Mouse (Mus musculus) heart, embryonic 12.5 days (tissue): ENCODE data around the gene Spag6. TPM values are rescaled to one million over a fixed set of nuclear protein-coding genes. Genes with fewer than 3 reads are reported as not detected.

Experiments
- ATAC-seq: fragments of 200-750 bp; cut with Nextera tagmentation; 2 replicates; pipeline ENCODE4 v1.8.0; 2017; ENCODE audit warnings: moderate TSS enrichment, moderate library complexity; ENCODE audit not compliant: insufficient number of reproducible peaks, low FRiP score
- H3K27ac ChIP-seq: fragments of 300-500 bp; sonication (generic); 2 replicates; pipeline ENCODE4 v1.5.1; 2016; ENCODE audit warnings: mild to moderate bottlenecking, moderate library complexity; ENCODE audit not compliant: poor library complexity, severe bottlenecking
- H3K27me3 ChIP-seq: fragments of 300-500 bp; sonication (generic); replicated peaks from 2 replicates; pipeline ENCODE4 v1.6.1; 2016; ENCODE audit warnings: mild to moderate bottlenecking, moderate library complexity
- H3K36me3 ChIP-seq: fragments of 300-500 bp; sonication (generic); 2 replicates; pipeline ENCODE4 v1.6.1; 2016; ENCODE audit warnings: mild to moderate bottlenecking, moderate library complexity
- H3K4me1 ChIP-seq: fragments of 300-500 bp; sonication (generic); replicated peaks from 2 replicates; pipeline ENCODE4 v1.6.1; 2016; ENCODE audit warnings: mild to moderate bottlenecking
- H3K4me2 ChIP-seq: fragments of 300-500 bp; sonication (generic); 2 replicates; pipeline ENCODE4 v1.6.1; 2016; ENCODE audit warnings: mild to moderate bottlenecking, moderate library complexity
- H3K4me3 ChIP-seq: fragments of 300-500 bp; sonication (generic); 2 replicates; pipeline ENCODE4 v1.5.1; 2016; ENCODE audit warnings: mild to moderate bottlenecking
- H3K9ac ChIP-seq: fragments of 300-500 bp; sonication (generic); 2 replicates; pipeline ENCODE4 v1.6.1; 2016; ENCODE audit warnings: mild to moderate bottlenecking, moderate library complexity
- H3K9me3 ChIP-seq: fragments of 300-500 bp; sonication (generic); replicated peaks from 2 replicates; pipeline ENCODE4 v1.6.1; 2016; ENCODE audit warnings: mild to moderate bottlenecking, moderate library complexity
- WGBS: fragments of 180-500 bp; shearing (Covaris S2); methylation state at CpG from one replicate; pipeline ENCODE4 v1.1.7; 2016; 5-methylcytosine and 5-hydroxymethylcytosine counted together
- polyA plus RNA-seq: library from polyadenylated mRNA; unstranded; fragments of >200 nt; fragmentation: Nextera tagmentation; extraction: Ambion mirVana; gene quantifications from 2 replicates; pipeline ENCODE4 v1.2.1, GENCODE M21; 2016

The Spag6 gene
- polyA plus RNA-seq, 1 experiment from 2014 or later, result 0.14 TPM

DNA sequence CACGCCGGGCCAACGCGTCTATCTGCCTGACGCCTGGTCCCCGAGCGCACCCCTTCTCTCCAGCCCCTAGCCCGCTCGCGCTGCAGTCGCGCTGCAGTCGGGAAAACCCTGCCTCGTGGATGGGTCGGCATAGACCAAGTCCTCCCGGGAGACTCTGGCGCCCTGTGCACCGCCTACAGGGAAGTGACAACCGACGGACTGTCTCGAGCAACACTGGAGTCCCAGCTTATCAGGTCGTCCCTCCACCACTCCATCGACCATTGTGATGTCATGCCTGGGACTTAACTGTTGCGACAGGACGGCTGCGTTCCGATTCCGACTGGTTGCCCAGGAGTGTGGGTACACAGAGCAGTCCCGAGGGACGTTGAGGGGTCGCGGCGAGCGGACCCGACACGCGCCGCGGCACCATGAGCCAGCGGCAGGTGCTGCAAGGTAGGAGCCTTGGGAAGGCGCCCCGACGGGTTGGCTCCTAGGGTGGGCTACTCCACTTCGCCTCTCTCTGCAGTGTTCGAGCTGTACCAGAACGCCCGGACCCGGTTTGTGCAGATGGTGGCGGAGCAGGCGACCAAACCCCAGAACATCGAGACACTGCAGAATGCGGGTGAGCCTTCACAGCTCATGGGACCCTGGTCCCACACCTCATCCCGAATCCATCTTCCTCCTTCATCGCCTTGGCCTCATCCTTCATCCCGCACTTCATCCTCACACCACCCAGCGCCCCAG, 5.0 kb downstream of the Spag6 start:
- no peak for ATAC-seq
- H3K9me3 ChIP-seq, result no peaks in the 10 kb centered on the region
- H3K9ac ChIP-seq, result no peak overlapping the region
- peak overlapping the region; percentile 40 for H3K4me3 ChIP-seq
- under 1% methylated on average over 56 of the region's 56 CpGs for WGBS
- peaks cover 49% of the 10 kb centered on the region for H3K27me3 ChIP-seq
- peak overlapping the region; percentile 64 for H3K4me2 ChIP-seq
- no peak overlapping the region for H3K27ac ChIP-seq
- H3K36me3 ChIP-seq, result no peaks in the 10 kb centered on the region
- peaks cover 15% of the 10 kb centered on the region for H3K4me1 ChIP-seq

DNA sequence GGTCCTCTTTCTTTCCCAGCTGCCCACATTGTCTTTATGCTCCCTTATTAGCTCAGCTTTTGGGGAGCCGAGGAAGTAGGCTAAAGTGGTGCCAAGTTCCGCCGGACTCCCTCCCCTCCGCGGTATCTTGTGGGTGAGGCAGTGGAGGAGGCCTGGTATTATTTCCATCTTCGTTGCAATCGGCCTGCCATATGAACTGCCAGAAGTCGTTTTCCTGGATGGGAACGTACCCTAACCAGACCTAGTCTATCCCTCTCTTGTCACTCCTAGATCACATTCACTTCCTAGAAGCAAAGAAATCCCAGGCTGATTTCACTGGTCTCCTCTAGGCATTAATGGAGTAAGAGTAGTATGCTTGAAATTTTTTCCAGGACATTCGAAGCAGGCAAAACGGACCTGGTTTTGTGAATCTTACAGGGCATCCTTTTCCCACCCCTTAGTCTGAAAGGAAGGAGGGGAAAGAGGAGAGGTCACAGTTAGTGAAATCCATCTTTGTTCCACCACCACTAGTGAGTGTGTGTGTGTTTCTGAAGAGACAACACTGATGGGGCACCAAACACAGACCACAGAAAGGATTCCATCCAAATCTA, 5.7 kb downstream of the Spag6 start:
- 0 out of 2 replicates have a peak overlapping the region, but pooled peaks have one; percentile 40 for H3K4me3 ChIP-seq
- no peaks in the 10 kb centered on the region for H3K36me3 ChIP-seq
- peaks cover 15% of the 10 kb centered on the region for H3K4me1 ChIP-seq
- H3K9me3 ChIP-seq, result no peaks in the 10 kb centered on the region
- 1% methylated on average over 11 of the region's 11 CpGs for WGBS
- H3K27ac ChIP-seq, result no peak overlapping the region
- H3K4me2 ChIP-seq, result peak overlapping the region; percentile 64; the same call in 1 of the 2 replicates
- H3K9ac ChIP-seq, result no peak overlapping the region
- peaks cover 53% of the 10 kb centered on the region for H3K27me3 ChIP-seq
- ATAC-seq, result no peak

DNA sequence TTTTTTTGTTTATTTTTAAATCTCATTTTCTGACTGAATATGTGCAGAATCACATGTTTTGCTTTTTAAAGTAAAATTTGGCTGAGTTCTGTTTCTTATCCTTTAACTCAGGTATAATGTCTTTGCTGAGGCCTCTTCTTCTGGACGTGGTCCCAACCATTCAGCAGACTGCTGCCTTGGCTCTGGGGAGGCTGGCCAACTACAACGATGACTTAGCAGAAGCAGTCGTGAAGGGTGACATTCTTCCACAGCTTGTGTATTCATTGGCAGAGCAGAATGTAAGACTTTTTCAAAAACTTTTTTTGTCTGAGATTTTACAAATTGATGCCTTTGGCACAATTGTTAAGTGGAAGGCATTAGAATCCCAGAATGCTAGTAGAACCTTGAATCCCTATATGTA, 16.5 kb downstream of the Spag6 start:
- no peaks in the 10 kb centered on the region for H3K9me3 ChIP-seq
- H3K4me2 ChIP-seq, result no peak overlapping the region
- H3K36me3 ChIP-seq, result no peaks in the 10 kb centered on the region
- WGBS, result 61% methylated on average over 3 of the region's 3 CpGs
- peaks cover 9% of the 10 kb centered on the region for H3K27me3 ChIP-seq
- no peaks in the 10 kb centered on the region for H3K4me1 ChIP-seq
- H3K4me3 ChIP-seq, result no peak overlapping the region
- H3K9ac ChIP-seq, result no peak overlapping the region
- H3K27ac ChIP-seq, result no peak overlapping the region
- ATAC-seq, result no peak

DNA sequence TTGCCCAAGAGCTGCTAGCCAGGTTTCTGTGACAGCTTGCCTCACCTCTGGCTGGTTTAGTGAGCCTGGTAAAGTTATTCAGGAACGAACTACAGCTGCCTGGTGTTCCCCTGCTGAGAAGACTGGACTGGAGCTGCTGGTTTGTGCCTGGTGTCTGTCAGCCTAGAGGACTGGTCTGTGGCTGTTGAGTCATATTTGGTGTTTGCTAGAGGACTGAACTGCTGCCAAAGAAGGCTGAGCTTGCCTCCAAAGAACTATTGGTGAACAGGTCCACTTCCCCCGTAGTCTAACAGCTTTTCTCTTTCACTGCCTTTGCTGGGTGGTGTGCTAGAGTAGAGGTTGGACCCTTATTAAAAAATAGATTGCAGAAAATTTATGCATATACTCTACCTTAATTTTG, 19.2 kb downstream of the Spag6 start:
- 59% methylated on average over 2 of the region's 2 CpGs for WGBS
- Histone ChIP-seq H3K27ac (no peak overlapping the region), H3K4me2 (no peak overlapping the region), H3K9me3 (no peaks in the 10 kb centered on the region), H3K36me3 (no peaks in the 10 kb centered on the region), H3K27me3 (0 out of 2 replicates have a peak, but pooled peaks cover 4% of the 10 kb centered on the region), H3K9ac (no peak overlapping the region), H3K4me1 (no peaks in the 10 kb centered on the region), H3K4me3 (no peak overlapping the region)
- ATAC-seq, result no peak

DNA sequence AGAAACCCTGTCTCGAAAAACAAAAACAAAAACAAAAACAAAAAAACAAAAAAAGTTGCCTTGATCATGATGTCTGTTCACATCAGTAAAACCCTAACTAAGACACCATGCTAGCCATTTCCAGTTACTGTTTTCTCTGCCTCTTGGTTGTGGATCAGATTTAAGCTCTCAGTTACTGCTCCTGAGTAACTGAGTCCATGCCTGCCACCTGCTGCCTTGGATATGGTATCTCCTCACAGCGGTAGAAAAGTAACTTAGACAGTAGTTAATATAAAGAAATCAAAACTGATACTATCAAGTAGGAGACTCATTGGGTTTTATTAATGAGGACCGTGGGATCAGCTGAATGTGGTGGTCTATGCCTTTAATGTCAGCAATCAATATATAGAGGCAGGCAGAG, 20.5 kb downstream of the Spag6 start:
- WGBS, result 76% methylated on average over 3 of the region's 3 CpGs
- Histone ChIP-seq H3K36me3 (no peaks in the 10 kb centered on the region), H3K4me2 (no peak overlapping the region), H3K27me3 (0 out of 2 replicates have a peak, but pooled peaks cover 4% of the 10 kb centered on the region), H3K4me3 (no peak overlapping the region), H3K4me1 (no peaks in the 10 kb centered on the region), H3K27ac (no peak overlapping the region), H3K9me3 (no peaks in the 10 kb centered on the region), H3K9ac (no peak overlapping the region)
- no peak for ATAC-seq

DNA sequence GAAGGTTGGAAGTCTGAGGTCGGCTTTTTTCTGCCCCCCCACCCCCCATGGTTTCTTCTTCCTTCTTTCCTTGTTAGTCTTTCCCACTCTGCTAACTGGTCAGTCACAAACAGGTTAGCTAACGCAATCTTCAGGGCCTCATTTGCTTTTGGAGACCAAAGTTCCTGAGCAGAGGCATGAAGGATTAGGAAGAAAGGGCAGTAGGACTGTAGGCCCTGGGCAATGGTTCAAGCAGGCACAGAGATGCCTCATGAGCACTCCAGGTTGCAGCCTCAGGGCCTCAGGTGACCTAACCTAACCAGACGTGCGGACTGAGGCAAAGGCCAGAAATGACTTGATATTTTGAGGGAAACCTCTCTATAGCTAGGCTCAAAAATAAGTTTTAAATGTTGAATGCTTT, 24.7 kb downstream of the Spag6 start:
- 81% methylated on average over 4 of the region's 4 CpGs for WGBS
- H3K36me3 ChIP-seq, result no peaks in the 10 kb centered on the region
- H3K27ac ChIP-seq, result no peak overlapping the region
- no peaks in the 10 kb centered on the region for H3K27me3 ChIP-seq
- H3K9ac ChIP-seq, result no peak overlapping the region
- no peak for ATAC-seq
- H3K9me3 ChIP-seq, result no peaks in the 10 kb centered on the region
- H3K4me2 ChIP-seq, result no peak overlapping the region
- H3K4me3 ChIP-seq, result no peak overlapping the region
- H3K4me1 ChIP-seq, result no peaks in the 10 kb centered on the region

DNA sequence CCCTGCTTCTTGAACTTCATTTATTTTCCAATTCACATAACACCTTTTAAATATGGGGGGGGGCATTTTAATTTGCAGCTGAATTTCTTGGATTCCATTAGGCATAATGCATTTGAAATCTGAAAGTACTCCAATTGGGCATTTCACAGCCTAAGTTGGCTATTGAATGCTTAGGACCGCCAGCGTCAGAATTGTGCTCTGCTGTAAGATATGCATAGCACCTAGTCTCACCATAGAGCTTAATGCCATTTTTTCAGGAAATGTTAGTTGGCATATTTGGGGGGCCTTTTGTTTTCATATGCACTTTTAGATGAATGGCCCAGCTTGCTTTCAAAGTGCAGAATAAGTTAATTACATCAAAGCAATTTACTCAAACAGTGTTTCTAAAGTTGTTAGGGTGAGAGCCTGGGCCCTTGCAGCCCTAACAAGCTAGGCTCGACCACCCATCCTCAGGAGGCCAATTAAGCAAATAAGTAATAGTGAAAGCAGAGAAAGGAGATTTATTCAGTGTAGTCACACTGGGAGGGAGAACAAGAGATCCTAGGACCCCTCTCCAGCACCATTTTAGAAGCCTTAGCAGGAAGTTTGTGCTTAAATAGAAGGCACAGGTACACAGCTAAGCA, 28.5 kb downstream of the Spag6 start:
- no peak overlapping the region for H3K4me3 ChIP-seq
- H3K4me1 ChIP-seq, result no peaks in the 10 kb centered on the region
- no peak overlapping the region for H3K4me2 ChIP-seq
- H3K9me3 ChIP-seq, result no peaks in the 10 kb centered on the region
- H3K27ac ChIP-seq, result no peak overlapping the region
- WGBS, result 55% methylated on average over 3 of the region's 3 CpGs
- H3K9ac ChIP-seq, result no peak overlapping the region
- no peak for ATAC-seq
- H3K27me3 ChIP-seq, result no peaks in the 10 kb centered on the region; the same call in 1 of the 2 replicates
- H3K36me3 ChIP-seq, result no peaks in the 10 kb centered on the region

DNA sequence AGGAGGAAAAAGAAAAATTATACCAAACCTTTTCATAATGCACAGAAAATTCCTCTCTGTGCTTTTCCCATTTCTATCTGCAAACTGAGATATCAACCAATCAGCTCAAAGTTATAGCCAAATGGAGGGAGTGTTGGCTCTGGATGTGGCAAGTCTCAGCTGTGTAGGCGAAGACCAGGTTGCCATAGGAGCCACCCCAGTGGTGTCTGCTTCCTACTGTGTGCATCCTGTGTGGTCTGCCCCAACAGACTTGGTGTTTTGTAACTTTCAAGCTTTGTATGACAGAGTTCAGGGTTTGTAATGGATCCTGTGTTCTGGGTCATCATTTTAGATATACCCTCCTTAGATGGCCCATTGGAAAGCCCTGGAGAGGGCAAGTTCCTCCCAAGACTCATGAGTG, 30.6 kb downstream of the Spag6 start:
- no peak for ATAC-seq
- Histone ChIP-seq H3K9me3 (no peaks in the 10 kb centered on the region), H3K9ac (no peak overlapping the region), H3K4me2 (no peak overlapping the region), H3K36me3 (no peaks in the 10 kb centered on the region), H3K4me3 (no peak overlapping the region), H3K27ac (no peak overlapping the region), H3K4me1 (no peaks in the 10 kb centered on the region), H3K27me3 (no peaks in the 10 kb centered on the region; the same call in 1 of the 2 replicates)
- 76% methylated on average over 1 of the region's 1 CpGs for WGBS

DNA sequence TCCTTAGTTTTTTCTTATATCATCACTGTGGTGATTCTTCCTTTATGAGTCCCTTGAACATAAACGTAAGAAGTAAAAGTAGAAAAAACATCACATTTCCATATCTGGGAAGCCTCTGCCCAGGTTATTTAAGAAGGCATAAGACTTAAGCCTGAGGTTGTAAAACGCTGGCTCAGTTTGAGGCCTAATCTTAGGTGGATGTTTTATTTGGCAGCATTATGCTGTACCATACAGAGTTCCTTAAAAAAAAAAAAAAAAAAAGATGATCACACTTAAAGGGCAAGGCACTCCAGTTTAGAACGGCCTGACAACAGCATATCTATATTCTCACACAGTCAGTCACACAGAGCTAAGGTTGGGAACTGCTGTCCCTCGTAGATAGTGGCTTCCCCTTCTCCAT, 32.0 kb downstream of the Spag6 start:
- H3K27me3 ChIP-seq, result no peaks in the 10 kb centered on the region; the same call in 1 of the 2 replicates
- H3K4me1 ChIP-seq, result no peaks in the 10 kb centered on the region
- H3K9ac ChIP-seq, result no peak overlapping the region
- H3K9me3 ChIP-seq, result no peaks in the 10 kb centered on the region
- H3K4me3 ChIP-seq, result no peak overlapping the region
- WGBS, result 52% methylated on average over 4 of the region's 4 CpGs
- ATAC-seq, result peak; percentile 22; the same call in 1 of the 2 replicates
- no peak overlapping the region for H3K27ac ChIP-seq
- H3K4me2 ChIP-seq, result no peak overlapping the region
- no peaks in the 10 kb centered on the region for H3K36me3 ChIP-seq

DNA sequence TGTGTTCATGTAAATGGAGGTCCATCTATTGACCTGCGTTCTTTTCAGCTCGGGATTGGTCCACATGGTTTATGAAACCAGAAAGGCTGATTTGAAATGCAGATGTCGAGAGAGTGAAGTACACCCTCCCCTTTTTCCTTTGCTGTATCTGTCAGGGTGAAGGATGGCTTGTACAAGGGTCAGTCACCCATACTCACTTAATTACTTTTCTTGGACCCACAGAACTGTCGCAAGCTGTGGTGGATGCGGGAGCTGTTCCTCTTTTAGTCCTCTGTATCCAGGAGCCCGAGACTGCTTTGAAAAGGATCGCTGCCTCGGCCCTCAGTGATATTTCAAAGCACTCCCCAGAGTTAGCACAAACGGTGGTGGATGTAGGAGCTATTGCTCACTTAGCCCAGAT, 37.9 kb downstream of the Spag6 start:
- no peak overlapping the region for H3K4me3 ChIP-seq
- WGBS, result 48% methylated on average over 9 of the region's 9 CpGs

DNA sequence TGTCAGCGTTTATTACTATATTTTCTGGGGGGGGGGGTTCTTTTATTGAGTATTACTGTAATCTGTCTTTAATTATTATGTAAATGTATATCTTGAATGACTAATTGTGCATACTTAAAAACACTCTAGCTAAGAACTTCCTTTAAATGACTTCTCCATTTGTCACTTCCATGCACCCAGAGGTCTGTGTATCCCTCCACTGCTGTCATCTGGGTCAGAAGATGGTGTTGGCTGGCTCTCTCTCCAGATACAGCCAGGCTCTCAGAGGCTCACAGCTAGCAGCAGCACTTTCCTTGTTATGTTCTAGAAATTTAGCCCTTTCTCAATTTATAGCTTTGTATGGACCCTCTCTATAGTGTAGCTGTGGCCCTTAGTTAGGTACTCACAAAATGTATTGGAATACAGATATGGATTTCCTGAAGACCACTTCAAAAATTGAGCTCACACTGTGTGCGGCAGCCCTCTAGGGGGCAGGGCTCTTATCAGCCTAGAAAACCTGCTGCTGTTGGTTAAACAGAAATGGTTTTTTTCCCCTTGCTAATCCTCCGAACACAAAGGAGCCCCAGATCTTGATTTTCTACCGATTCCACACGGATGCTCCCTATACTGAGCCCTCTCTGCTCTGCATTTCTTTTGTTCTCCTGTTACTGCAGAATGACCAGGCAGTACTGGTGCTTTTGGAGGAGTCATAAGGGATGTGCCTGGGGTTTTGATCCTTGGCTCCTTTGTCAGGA, 40.7 kb downstream of the Spag6 start:
- no peak overlapping the region for H3K4me3 ChIP-seq
- no peaks in the 10 kb centered on the region for H3K9me3 ChIP-seq
- H3K4me1 ChIP-seq, result 0 out of 2 replicates have a peak, but pooled peaks cover 2% of the 10 kb centered on the region
- WGBS, result 26% methylated on average over 5 of the region's 5 CpGs
- H3K36me3 ChIP-seq, result no peaks in the 10 kb centered on the region
- H3K27me3 ChIP-seq, result no peaks in the 10 kb centered on the region
- H3K27ac ChIP-seq, result no peak overlapping the region
- no peak for ATAC-seq
- H3K4me2 ChIP-seq, result no peak overlapping the region
- no peak overlapping the region for H3K9ac ChIP-seq

More for the DNA sequence above, 37.9 kb downstream of the Spag6 start:
- H3K36me3 ChIP-seq, result no peaks in the 10 kb centered on the region
- no peaks in the 10 kb centered on the region for H3K9me3 ChIP-seq
- H3K27ac ChIP-seq, result no peak overlapping the region
- 0 out of 2 replicates have a peak, but pooled peaks cover 2% of the 10 kb centered on the region for H3K4me1 ChIP-seq
- H3K27me3 ChIP-seq, result no peaks in the 10 kb centered on the region
- no peak for ATAC-seq
- H3K9ac ChIP-seq, result no peak overlapping the region
- no peak overlapping the region for H3K4me2 ChIP-seq
